Mouse (Mus musculus): ENCODE measurements around the gene Znfx1. TPM values are rescaled to one million over a fixed set of nuclear protein-coding genes. Genes with fewer than 3 reads are reported as not detected.
"Not testable (repeated sequence)": the region's sequence is repeated elsewhere in the genome, so short reads cannot be mapped to it uniquely, and the experiment has no call there.

The Znfx1 gene
- polyA plus RNA-seq, 1 experiment, result 32.3 TPM

DNA sequence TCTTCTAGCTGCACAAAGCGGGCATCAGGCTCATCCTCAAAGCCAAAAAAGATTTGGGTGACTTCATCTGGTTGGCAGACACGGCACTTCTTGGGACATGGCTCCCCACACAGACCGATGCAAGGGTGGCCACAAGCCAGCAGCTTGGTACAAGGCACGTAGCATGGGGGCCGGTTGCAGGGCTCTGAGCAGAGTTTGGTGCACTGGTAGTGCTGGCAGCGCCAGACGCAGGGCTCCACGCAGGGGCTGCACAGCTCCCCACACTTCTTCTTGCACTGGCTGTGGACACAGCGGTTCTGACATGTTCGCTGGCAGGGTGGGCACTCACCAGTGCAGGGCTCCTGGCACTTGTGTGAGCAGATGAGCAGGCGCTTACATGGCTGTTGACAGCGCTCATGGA, 25.1 kb downstream of the Znfx1 start:
- TF ChIP-seq POLR2A (IDR thresholded peaks at IDR 0.05; ENCODE audit: borderline replicate concordance, control insufficient read depth, low read depth, low read length) (no peak), CTCF (IDR thresholded peaks at IDR 0.05; ENCODE audit: control insufficient read depth, insufficient read depth, low read length) (no peak)
- WGBS, result 94% methylated on average over 12 of the region's 12 CpGs
- H3K4me3 ChIP-seq (replicated peaks; ENCODE audit: control insufficient read depth, low read depth, low read length), result no peak overlapping the region
- H3K27ac ChIP-seq (ENCODE audit: control insufficient read depth, insufficient read depth, low read depth, low read length, poor library complexity), result no peak overlapping the region
- no peaks in the 10 kb centered on the region for H3K4me1 ChIP-seq (ENCODE audit: control insufficient read depth, insufficient read depth, low read length)

DNA sequence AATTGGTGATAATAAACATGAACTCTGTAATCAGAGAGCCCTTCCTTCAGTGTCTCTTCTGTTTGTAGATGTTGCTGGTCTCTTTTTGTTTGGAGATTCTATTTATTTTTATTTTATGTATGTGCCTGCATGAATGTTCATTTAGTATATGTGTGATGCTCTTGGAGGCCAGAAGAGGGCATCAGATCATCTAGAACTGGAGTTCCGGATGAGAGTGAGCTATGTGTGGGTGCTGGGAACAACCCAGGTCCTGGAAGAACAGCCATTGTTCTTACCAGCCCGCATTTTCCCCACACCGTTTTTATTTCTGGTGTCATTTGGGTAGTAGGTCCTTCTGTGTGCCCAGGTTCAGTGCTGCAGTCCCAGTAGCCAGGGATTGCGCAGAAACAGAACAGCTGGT, 32.3 kb downstream of the Znfx1 start:
- H3K4me1 ChIP-seq (ENCODE audit: control insufficient read depth, insufficient read depth, low read length), result no peaks in the 10 kb centered on the region
- H3K4me3 ChIP-seq (replicated peaks; ENCODE audit: control insufficient read depth, low read depth, low read length), result no peak overlapping the region
- TF ChIP-seq CTCF (IDR thresholded peaks at IDR 0.05; ENCODE audit: control insufficient read depth, insufficient read depth, low read length) (no peak), POLR2A (IDR thresholded peaks at IDR 0.05; ENCODE audit: borderline replicate concordance, control insufficient read depth, low read depth, low read length) (no peak)
- 97% methylated on average over 4 of the region's 4 CpGs for WGBS
- H3K27ac ChIP-seq (ENCODE audit: control insufficient read depth, insufficient read depth, low read depth, low read length, poor library complexity), result no peak overlapping the region

DNA sequence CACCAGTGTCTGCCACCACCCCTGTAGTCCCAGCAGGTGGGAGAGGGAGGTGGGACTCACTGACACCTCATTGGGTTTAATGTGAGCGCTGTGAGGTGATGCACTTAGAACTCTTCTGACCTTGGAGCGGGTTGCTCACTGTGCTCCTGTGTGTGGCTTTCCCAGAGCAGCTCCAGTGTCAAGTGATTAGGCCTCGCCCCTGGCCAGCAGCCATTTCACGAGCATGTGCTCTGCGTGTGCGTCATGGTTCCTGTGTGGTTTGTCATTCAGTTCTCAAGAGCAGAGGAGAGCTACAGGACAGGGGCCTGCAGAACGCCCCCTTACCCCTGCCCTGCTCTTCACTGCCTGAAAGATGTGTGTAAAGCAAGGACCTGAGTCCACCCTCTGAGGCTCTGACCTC, 34.3 kb downstream of the Znfx1 start:
- TF ChIP-seq CTCF (IDR thresholded peaks at IDR 0.05; ENCODE audit: control insufficient read depth, insufficient read depth, low read length), result no peak
- TF ChIP-seq POLR2A (IDR thresholded peaks at IDR 0.05; ENCODE audit: borderline replicate concordance, control insufficient read depth, low read depth, low read length), result no peak
- H3K27ac ChIP-seq (ENCODE audit: control insufficient read depth, insufficient read depth, low read depth, low read length, poor library complexity), result no peak overlapping the region
- WGBS, result 92% methylated on average over 7 of the region's 7 CpGs
- no peaks in the 10 kb centered on the region for H3K4me1 ChIP-seq (ENCODE audit: control insufficient read depth, insufficient read depth, low read length)
- no peak overlapping the region for H3K4me3 ChIP-seq (replicated peaks; ENCODE audit: control insufficient read depth, low read depth, low read length)

DNA sequence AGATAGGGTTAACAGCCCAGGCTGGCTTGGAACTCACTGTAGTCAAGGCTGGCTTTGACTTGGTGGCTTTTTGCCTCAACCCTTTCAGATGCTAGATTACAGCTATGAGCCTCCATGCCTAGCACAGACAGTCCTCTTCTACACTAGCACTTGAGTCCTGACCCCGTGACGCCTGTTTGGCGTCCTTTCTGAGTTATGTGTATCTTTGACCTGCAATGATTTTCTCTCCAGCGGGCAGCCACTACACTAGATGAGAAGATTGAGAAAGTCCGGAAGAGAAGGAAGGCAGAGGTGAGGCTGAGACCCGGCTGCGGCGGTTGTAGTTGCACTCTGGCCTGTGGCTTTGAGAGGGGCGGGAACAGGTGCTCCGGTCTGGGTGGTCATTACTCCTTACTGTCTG, 43.4 kb downstream of the Znfx1 start:
- Histone ChIP-seq H3K4me3 (replicated peaks; ENCODE audit: control insufficient read depth, low read depth, low read length) (no peak overlapping the region), H3K27ac (ENCODE audit: control insufficient read depth, insufficient read depth, low read depth, low read length, poor library complexity) (no peak overlapping the region), H3K4me1 (ENCODE audit: control insufficient read depth, insufficient read depth, low read length) (peaks cover 2% of the 10 kb centered on the region)
- 92% methylated on average over 10 of the region's 10 CpGs for WGBS
- no peak for TF ChIP-seq POLR2A (IDR thresholded peaks at IDR 0.05; ENCODE audit: borderline replicate concordance, control insufficient read depth, low read depth, low read length)
- no peak for TF ChIP-seq CTCF (IDR thresholded peaks at IDR 0.05; ENCODE audit: control insufficient read depth, insufficient read depth, low read length)

DNA sequence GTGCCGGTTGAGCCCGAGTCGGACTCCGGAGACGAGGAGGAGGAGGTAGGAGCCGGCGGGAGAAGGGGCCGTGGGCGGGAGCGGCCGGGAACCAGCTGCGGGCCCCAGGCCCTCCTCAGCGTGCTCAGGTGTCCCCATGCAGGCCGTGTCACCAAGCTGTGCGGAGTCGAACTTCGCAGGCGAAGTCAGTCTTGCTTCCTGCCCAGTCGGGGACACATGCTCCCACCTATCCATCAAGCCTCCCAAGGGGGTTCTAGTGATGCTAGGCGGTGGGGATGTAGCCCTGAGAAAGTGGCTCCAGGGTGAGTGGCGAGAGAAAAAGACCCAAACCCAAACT, 47.5 kb downstream of the Znfx1 start:
- Histone ChIP-seq H3K4me1 (ENCODE audit: control insufficient read depth, insufficient read depth, low read length) (peaks cover 2% of the 10 kb centered on the region), H3K4me3 (replicated peaks; ENCODE audit: control insufficient read depth, low read depth, low read length) (peak overlapping the region; percentile 94), H3K27ac (ENCODE audit: control insufficient read depth, insufficient read depth, low read depth, low read length, poor library complexity) (peak overlapping the region; percentile 27)
- TF ChIP-seq POLR2A (IDR thresholded peaks at IDR 0.05; ENCODE audit: borderline replicate concordance, control insufficient read depth, low read depth, low read length) (no peak), CTCF (IDR thresholded peaks at IDR 0.05; ENCODE audit: control insufficient read depth, insufficient read depth, low read length) (no peak)
- under 1% methylated on average over 20 of the region's 21 CpGs for WGBS

DNA sequence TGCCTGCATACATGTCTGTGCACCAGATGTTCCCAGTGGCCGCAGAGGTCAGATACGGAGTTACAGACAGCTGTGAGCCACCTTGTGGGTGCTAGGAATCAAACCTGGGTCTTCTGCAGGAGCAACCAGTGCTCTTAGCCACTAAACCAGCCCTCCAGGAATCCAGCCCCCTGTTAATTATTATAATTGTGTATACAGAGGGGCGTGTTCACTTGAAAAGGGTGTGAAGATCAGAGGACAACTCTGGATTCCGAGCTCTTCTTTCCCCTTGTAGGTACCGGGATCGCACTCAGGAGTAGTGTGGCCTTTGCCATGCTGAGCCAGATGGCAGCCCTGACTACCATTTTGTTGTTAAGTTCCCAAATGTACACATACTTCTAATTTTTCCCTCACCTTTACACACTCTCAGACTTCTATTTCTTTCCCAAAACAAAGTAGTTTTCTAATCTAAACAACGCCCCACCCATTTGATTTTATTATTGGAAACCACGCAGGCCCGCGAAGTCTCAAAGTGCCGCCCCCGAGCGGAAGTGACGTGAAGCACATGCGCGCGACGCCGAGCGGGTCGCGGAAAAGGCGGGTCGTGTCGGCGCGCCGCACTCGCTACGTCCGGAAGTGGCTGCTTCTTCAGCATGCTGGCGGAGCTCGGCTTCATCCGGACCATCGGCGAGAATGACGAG, 48.0 kb downstream of the Znfx1 start, which contains the start of gene Ddx27:
TSS of gene Ddx27 (plus strand) at position 492 of the 680 bp plus-strand sequence.
- Histone ChIP-seq H3K27ac (ENCODE audit: control insufficient read depth, insufficient read depth, low read depth, low read length, poor library complexity) (peak within 1 kb of the TSS; percentile 45), H3K4me1 (ENCODE audit: control insufficient read depth, insufficient read depth, low read length) (peaks cover 2% of the 10 kb centered on the region), H3K4me3 (replicated peaks; ENCODE audit: control insufficient read depth, low read depth, low read length) (peak within 1 kb of the TSS; percentile 94)
- no peak; the same call in 1 of the 2 replicates for TF ChIP-seq POLR2A (IDR thresholded peaks at IDR 0.05; ENCODE audit: borderline replicate concordance, control insufficient read depth, low read depth, low read length)
- TF ChIP-seq CTCF (IDR thresholded peaks at IDR 0.05; ENCODE audit: control insufficient read depth, insufficient read depth, low read length), result no peak
- WGBS, result 1% methylated on average over 37 of the region's 37 CpGs

DNA sequence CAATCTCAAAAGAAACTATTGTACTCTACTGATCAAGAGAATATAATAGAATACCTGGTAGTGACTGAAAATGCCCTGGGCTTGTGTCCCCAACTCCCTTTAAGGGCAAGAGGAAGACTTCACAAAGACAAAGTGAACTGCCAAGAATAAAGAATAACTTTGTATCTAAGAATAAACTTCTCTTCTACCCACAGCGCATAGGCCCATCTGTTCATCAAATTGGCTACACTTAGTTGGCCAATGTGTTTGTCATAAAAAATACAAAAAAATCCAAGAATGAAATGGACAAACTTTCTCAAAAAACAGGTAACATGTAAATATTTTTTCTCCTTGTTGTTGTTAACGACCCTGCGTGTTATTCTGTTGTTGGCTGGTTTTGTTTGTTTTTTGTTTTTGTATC, 52.3 kb downstream of the Znfx1 start:
- no peak overlapping the region for H3K27ac ChIP-seq (ENCODE audit: control insufficient read depth, insufficient read depth, low read depth, low read length, poor library complexity)
- TF ChIP-seq POLR2A (IDR thresholded peaks at IDR 0.05; ENCODE audit: borderline replicate concordance, control insufficient read depth, low read depth, low read length) (no peak), CTCF (IDR thresholded peaks at IDR 0.05; ENCODE audit: control insufficient read depth, insufficient read depth, low read length) (no peak)
- H3K4me3 ChIP-seq (replicated peaks; ENCODE audit: control insufficient read depth, low read depth, low read length), result no peak overlapping the region
- no peaks in the 10 kb centered on the region; the same call in 1 of the 2 replicates for H3K4me1 ChIP-seq (ENCODE audit: control insufficient read depth, insufficient read depth, low read length)
- WGBS, result 84% methylated on average over 3 of the region's 3 CpGs

DNA sequence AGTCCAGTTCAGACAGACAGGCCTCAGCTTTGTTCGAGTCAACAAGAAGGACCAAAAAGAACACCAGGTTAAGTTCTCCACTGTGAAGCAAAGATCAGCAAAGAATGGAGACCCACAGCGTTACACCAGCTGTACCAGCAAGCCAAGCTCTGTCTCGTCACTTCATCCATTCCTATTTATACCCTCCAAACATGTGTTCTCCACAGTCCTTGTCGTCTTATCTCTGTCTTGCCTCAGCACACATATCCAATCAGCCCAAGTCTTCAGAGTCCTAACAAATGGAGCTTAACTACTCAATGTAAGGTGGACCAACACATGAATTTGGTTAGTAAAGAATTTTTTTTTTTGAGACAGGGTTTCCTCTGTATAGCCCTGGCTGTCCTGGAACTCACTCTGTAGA, 53.3 kb downstream of the Znfx1 start:
- Histone ChIP-seq H3K4me3 (replicated peaks; ENCODE audit: control insufficient read depth, low read depth, low read length) (no peak overlapping the region), H3K27ac (ENCODE audit: control insufficient read depth, insufficient read depth, low read depth, low read length, poor library complexity) (no peak overlapping the region), H3K4me1 (ENCODE audit: control insufficient read depth, insufficient read depth, low read length) (no peaks in the 10 kb centered on the region; the same call in 1 of the 2 replicates)
- TF ChIP-seq POLR2A (IDR thresholded peaks at IDR 0.05; ENCODE audit: borderline replicate concordance, control insufficient read depth, low read depth, low read length), result no peak
- no peak for TF ChIP-seq CTCF (IDR thresholded peaks at IDR 0.05; ENCODE audit: control insufficient read depth, insufficient read depth, low read length)
- 82% methylated on average over 4 of the region's 4 CpGs for WGBS

DNA sequence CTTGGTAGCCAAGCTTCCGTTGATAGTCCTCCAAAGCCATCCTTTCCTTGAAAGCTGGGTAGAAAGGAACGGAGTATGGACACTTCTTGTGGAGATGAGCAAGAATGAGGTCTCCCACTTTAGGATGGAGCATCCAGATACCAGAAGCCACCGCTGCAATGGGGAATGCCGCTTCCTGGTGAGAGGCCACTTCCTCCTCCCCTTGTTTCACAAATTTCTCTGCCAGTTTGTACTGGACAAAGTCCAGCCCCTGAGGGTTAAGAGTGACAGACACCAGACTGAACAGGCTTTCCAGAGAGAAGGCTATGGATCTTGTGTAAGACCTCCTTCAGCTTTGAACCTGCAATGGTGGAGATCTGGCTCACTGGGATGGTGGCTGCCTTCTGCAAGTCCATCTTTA, 55.2 kb downstream of the Znfx1 start:
- 25% methylated on average over 4 of the region's 4 CpGs for WGBS
- H3K27ac ChIP-seq (ENCODE audit: control insufficient read depth, insufficient read depth, low read depth, low read length, poor library complexity); H3K4me3 ChIP-seq (replicated peaks; ENCODE audit: control insufficient read depth, low read depth, low read length); H3K4me1 ChIP-seq (ENCODE audit: control insufficient read depth, insufficient read depth, low read length): not testable (repeated sequence)
